Mouse (Mus musculus) lung, embryonic 16.5 days (tissue): ENCODE data around the gene Chrna9. TPM values are rescaled to one million over a fixed set of nuclear protein-coding genes. Genes with fewer than 3 reads are reported as not detected.
"Not testable (repeated sequence)": the region's sequence is repeated elsewhere in the genome, so short reads cannot be mapped to it uniquely, and the experiment has no call there.

Experiments used
- ATAC-seq: fragments of 200-750 bp; cut with Nextera tagmentation; 2 replicates; pipeline ENCODE4 v1.8.0; 2017; ENCODE audit warnings: low read depth, mild to moderate bottlenecking, moderate library complexity
- H3K27ac ChIP-seq: fragments of 300-500 bp; sonication (generic); 2 replicates; pipeline ENCODE4 v1.5.1; 2014; ENCODE audit warnings: mild to moderate bottlenecking, control low read depth, low read length
- H3K27me3 ChIP-seq: fragments of 300-500 bp; sonication (generic); 2 replicates; pipeline ENCODE4 v1.6.1; 2014; ENCODE audit warnings: low read depth, low read length, mixed read lengths; ENCODE audit not compliant: control insufficient read depth, insufficient read depth
- H3K36me3 ChIP-seq: fragments of 300-500 bp; sonication (generic); 2 replicates; pipeline ENCODE4 v1.6.1; 2014; ENCODE audit warnings: low read length; ENCODE audit not compliant: control insufficient read depth, insufficient read depth
- H3K4me1 ChIP-seq: fragments of 300-500 bp; sonication (generic); replicated peaks from 2 replicates; pipeline ENCODE4 v1.6.1; 2014; ENCODE audit warnings: low read length, mixed read lengths; ENCODE audit not compliant: control insufficient read depth, insufficient read depth
- H3K4me2 ChIP-seq: fragments of 300-500 bp; sonication (generic); 2 replicates; pipeline ENCODE4 v1.6.1; 2014; ENCODE audit warnings: low read depth, low read length, control low read depth
- H3K4me3 ChIP-seq: fragments of 300-500 bp; sonication (generic); 2 replicates; pipeline ENCODE4 v1.5.1; 2014; ENCODE audit warnings: mild to moderate bottlenecking, low read length, control low read depth
- H3K9ac ChIP-seq: fragments of 300-500 bp; sonication (generic); 2 replicates; pipeline ENCODE4 v1.6.1; 2014; ENCODE audit warnings: low read length, control low read depth
- H3K9me3 ChIP-seq: fragments of 300-500 bp; sonication (generic); 2 replicates; pipeline ENCODE4 v1.6.1; 2016; ENCODE audit warnings: low read length; ENCODE audit not compliant: control insufficient read depth
- WGBS: fragments of 180-500 bp; shearing (Covaris S2); extraction: QIAGEN DNeasy Blood & Tissue Kit; methylation state at CpG from one replicate; pipeline ENCODE4 v1.1.7; 2014; 5-methylcytosine and 5-hydroxymethylcytosine counted together
- polyA plus RNA-seq: library from polyadenylated mRNA; unstranded; fragments of >200 nt; fragmentation: Nextera tagmentation; extraction: Ambion mirVana; gene quantifications from 2 replicates; pipeline ENCODE4 v1.2.1, GENCODE M21; 2015

Chrna9 gene
- polyA plus RNA-seq, 1 experiment from 2014 or later = 0.75 TPM

GRCm38 (mm10) chr5:65963291-65963690 lies 28.6 kb downstream of the Chrna9 start:
- Histone ChIP-seq H3K27me3 (no peaks in the 10 kb centered on the region), H3K27ac (no peak overlapping the region), H3K9me3 (no peaks in the 10 kb centered on the region), H3K4me3 (no peak overlapping the region), H3K4me2 (no peak overlapping the region), H3K36me3 (no peaks in the 10 kb centered on the region), H3K4me1 (no peaks in the 10 kb centered on the region), H3K9ac (no peak overlapping the region)
- ATAC-seq = no peak
- WGBS = 82% methylated on average over 5 of the region's 5 CpGs

- no peak for ATAC-seq
- 61% methylated on average over 7 of the region's 7 CpGs for WGBS
- no peak overlapping the region for H3K4me3 ChIP-seq
- H3K9ac ChIP-seq = no peak overlapping the region
- no peaks in the 10 kb centered on the region for H3K27me3 ChIP-seq
- no peaks in the 10 kb centered on the region for H3K4me1 ChIP-seq
- no peak overlapping the region for H3K27ac ChIP-seq
- H3K4me2 ChIP-seq = no peak overlapping the region
- no peaks in the 10 kb centered on the region for H3K9me3 ChIP-seq
- H3K36me3 ChIP-seq = no peaks in the 10 kb centered on the region
Observed at GRCm38 (mm10) chr5:65965771-65966279, 31.1 kb downstream of the Chrna9 start.

- 58% methylated on average over 12 of the region's 12 CpGs for WGBS
- no peak for ATAC-seq
Observed at GRCm38 (mm10) chr5:65967091-65967490, 32.4 kb downstream of the Chrna9 start.

GRCm38 (mm10) chr5:65968004-65968403 lies 33.3 kb downstream of the Chrna9 start:
- no peak overlapping the region for H3K4me3 ChIP-seq
- no peaks in the 10 kb centered on the region for H3K36me3 ChIP-seq
- no peaks in the 10 kb centered on the region for H3K9me3 ChIP-seq
- no peaks in the 10 kb centered on the region for H3K4me1 ChIP-seq
- ATAC-seq = no peak
- no peak overlapping the region for H3K9ac ChIP-seq
- no peaks in the 10 kb centered on the region for H3K27me3 ChIP-seq
- WGBS = 83% methylated on average over 3 of the region's 3 CpGs
- no peak overlapping the region for H3K27ac ChIP-seq
- H3K4me2 ChIP-seq = no peak overlapping the region

More at GRCm38 (mm10) chr5:65967091-65967490, 32.4 kb downstream of the Chrna9 start:
- Histone ChIP-seq H3K36me3 (no peaks in the 10 kb centered on the region), H3K9ac (no peak overlapping the region), H3K9me3 (no peaks in the 10 kb centered on the region), H3K4me2 (no peak overlapping the region), H3K4me1 (no peaks in the 10 kb centered on the region), H3K4me3 (no peak overlapping the region), H3K27me3 (no peaks in the 10 kb centered on the region), H3K27ac (no peak overlapping the region)

- no peaks in the 10 kb centered on the region for H3K36me3 ChIP-seq
- H3K27me3 ChIP-seq = no peaks in the 10 kb centered on the region
- 54% methylated on average over 2 of the region's 2 CpGs for WGBS
- no peak for ATAC-seq
- H3K9ac ChIP-seq = no peak overlapping the region
- H3K4me2 ChIP-seq = no peak overlapping the region
- H3K4me3 ChIP-seq = no peak overlapping the region
- no peak overlapping the region for H3K27ac ChIP-seq
- H3K4me1 ChIP-seq = no peaks in the 10 kb centered on the region
- no peaks in the 10 kb centered on the region for H3K9me3 ChIP-seq
Observed at GRCm38 (mm10) chr5:65973189-65973588, 38.5 kb downstream of the Chrna9 start.

GRCm38 (mm10) chr5:65975731-65976130 lies 41.0 kb downstream of the Chrna9 start:
- WGBS = 88% methylated on average over 12 of the region's 13 CpGs
- no peak for ATAC-seq
- no peak overlapping the region for H3K4me2 ChIP-seq

GRCm38 (mm10) chr5:65986426-65986825 lies 51.7 kb downstream of the Chrna9 start:
- Histone ChIP-seq H3K4me1 (no peaks in the 10 kb centered on the region), H3K27ac (no peak overlapping the region), H3K36me3 (no peaks in the 10 kb centered on the region), H3K9me3 (no peaks in the 10 kb centered on the region), H3K9ac (no peak overlapping the region), H3K4me2 (no peak overlapping the region), H3K4me3 (no peak overlapping the region), H3K27me3 (no peaks in the 10 kb centered on the region)
- no peak for ATAC-seq
- 82% methylated on average over 5 of the region's 5 CpGs for WGBS

More at GRCm38 (mm10) chr5:65975731-65976130, 41.0 kb downstream of the Chrna9 start:
- no peak overlapping the region for H3K9ac ChIP-seq
- no peaks in the 10 kb centered on the region for H3K36me3 ChIP-seq
- H3K4me3 ChIP-seq = no peak overlapping the region
- H3K9me3 ChIP-seq = no peaks in the 10 kb centered on the region
- no peaks in the 10 kb centered on the region for H3K4me1 ChIP-seq
- no peaks in the 10 kb centered on the region for H3K27me3 ChIP-seq
- no peak overlapping the region for H3K27ac ChIP-seq

GRCm38 (mm10) chr5:65987004-65987403 lies 52.3 kb downstream of the Chrna9 start:
- H3K27ac ChIP-seq, H3K4me3 ChIP-seq, H3K4me1 ChIP-seq, H3K4me2 ChIP-seq, H3K36me3 ChIP-seq, ATAC-seq, H3K9me3 ChIP-seq, H3K27me3 ChIP-seq, H3K9ac ChIP-seq: not testable (repeated sequence)
- WGBS = 74% methylated on average over 3 of the region's 3 CpGs

GRCm38 (mm10) chr5:65991191-65991590 lies 56.5 kb downstream of the Chrna9 start:
- Histone ChIP-seq H3K9me3 (no peaks in the 10 kb centered on the region), H3K36me3 (no peaks in the 10 kb centered on the region), H3K27ac (no peak overlapping the region), H3K4me3 (no peak overlapping the region), H3K27me3 (no peaks in the 10 kb centered on the region), H3K9ac (no peak overlapping the region), H3K4me1 (no peaks in the 10 kb centered on the region), H3K4me2 (no peak overlapping the region)
- 73% methylated on average over 2 of the region's 2 CpGs for WGBS
- no peak for ATAC-seq

- Histone ChIP-seq H3K9me3 (no peaks in the 10 kb centered on the region), H3K36me3 (no peaks in the 10 kb centered on the region), H3K9ac (no peak overlapping the region), H3K4me3 (no peak overlapping the region), H3K4me2 (no peak overlapping the region), H3K27ac (no peak overlapping the region), H3K27me3 (no peaks in the 10 kb centered on the region), H3K4me1 (no peaks in the 10 kb centered on the region)
- no peak for ATAC-seq
- WGBS = 53% methylated on average over 6 of the region's 6 CpGs
Observed at GRCm38 (mm10) chr5:65994643-65995042, 59.9 kb downstream of the Chrna9 start.
